Mouse (Mus musculus) retina, adult 2 months (tissue): ENCODE measurements around the gene Fam210b.

Experiments
- DNase-seq: peaks from one replicate; pipeline ENCODE4 v3.0.0-alpha.2; 2012; ENCODE audit warnings: low read depth, low spot score

Fam210b gene

GRCm38 (mm10) chr2:172404239-172404638 is 58.9 kb downstream of the Fam210b start:
- DNase-seq = no peak

GRCm38 (mm10) chr2:172405011-172405410 is 59.6 kb downstream of the Fam210b start:
- no peak for DNase-seq
